Comparison of ENCODE assay signal across 10 mouse cellular contexts in the genomic region with DNA sequence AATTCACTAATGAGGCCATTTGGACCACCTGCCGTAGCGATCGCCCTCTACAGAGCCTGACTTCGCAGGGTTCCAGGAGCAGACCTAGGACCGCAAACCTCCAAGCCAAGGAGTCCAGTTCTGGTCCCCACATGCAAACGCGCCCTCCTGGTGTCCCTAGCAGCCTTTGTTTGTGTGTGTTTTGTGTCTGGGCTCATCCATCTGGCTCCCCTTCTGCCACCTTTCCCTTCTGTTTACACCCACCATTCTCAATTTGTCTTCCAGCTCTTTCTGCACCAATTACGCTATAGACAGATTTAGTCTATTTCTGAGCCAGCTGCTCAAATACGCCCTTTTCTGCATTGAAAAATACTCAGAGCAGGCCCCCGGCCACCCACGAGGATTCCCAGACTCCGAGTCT. TPM values are rescaled to one million over a fixed set of nuclear protein-coding genes. Genes with fewer than 3 reads are reported as not detected.
DNase-seq lines count a peak whose midpoint lies in the region; ATAC-seq and TF ChIP-seq lines count a peak whose summit lies in the region.
"Had no signal": no experiment of that assay in that cellular context is flagged by ENCODE, and none has a peak within 500 bp of the region (broad histone marks: within the 10 kb centered on the region; RNA-seq: fewer than 3 reads in every experiment).

No protein-coding gene starts in this region.

- H3K4me2 ChIP-seq in hindbrain, embryonic 15.5 days, result peak overlapping the region; percentile 34
- no peak overlapping the region for H3K4me2 ChIP-seq in intestine, postnatal 0 days (replicated peaks; ENCODE audit: low read depth)

- H3K4me3 ChIP-seq in ES-Bruce4 (ENCODE audit: low read depth, low read length), result no peak overlapping the region
- H3K4me3 ChIP-seq in hindbrain, embryonic 15.5 days, result no peak overlapping the region
- no peak overlapping the region for H3K4me3 ChIP-seq in intestine, postnatal 0 days (ENCODE audit: low read depth, low read length)

- peak; percentile 54; the same call in 1 of the 2 replicates for ATAC-seq in hindbrain, embryonic 15.5 days (ENCODE audit: low FRiP score, low read depth)
- ATAC-seq in intestine, postnatal 0 days, result no peak
- ATAC-seq: lung, postnatal 0 days had no signal

- 28% methylated on average over 12 of the region's 12 CpGs for WGBS in hindbrain, embryonic 15.5 days
- 67% methylated on average over 12 of the region's 12 CpGs for WGBS in intestine, postnatal 0 days

- H3K27me3 ChIP-seq in ES-Bruce4 (ENCODE audit: control insufficient read depth, insufficient read depth, low read length, poor library complexity, severe bottlenecking), result no peaks in the 10 kb centered on the region
- H3K27me3 ChIP-seq in hindbrain, embryonic 15.5 days, result no peaks in the 10 kb centered on the region
- 0 out of 2 replicates have a peak, but pooled peaks cover 5% of the 10 kb centered on the region for H3K27me3 ChIP-seq in intestine, postnatal 0 days (replicated peaks; ENCODE audit: control insufficient read depth, insufficient read depth, low read length)

- H3K9ac ChIP-seq in ES-Bruce4 (ENCODE audit: low read depth, poor library complexity, severe bottlenecking), result no peak overlapping the region
- H3K9ac ChIP-seq in hindbrain, embryonic 15.5 days, result no peak overlapping the region
- H3K9ac ChIP-seq in intestine, postnatal 0 days (ENCODE audit: low read depth, low read length), result no peak overlapping the region

- H3K4me1 ChIP-seq in ES-Bruce4 (ENCODE audit: control insufficient read depth, insufficient read depth, low read length), result no peaks in the 10 kb centered on the region
- H3K4me1 ChIP-seq in hindbrain, embryonic 15.5 days (replicated peaks), result peaks cover 19% of the 10 kb centered on the region
- H3K4me1 ChIP-seq in intestine, postnatal 0 days (replicated peaks; ENCODE audit: control insufficient read depth, insufficient read depth, low read length), result no peaks in the 10 kb centered on the region

- TF ChIP-seq CTCF in ES-Bruce4 (IDR thresholded peaks at IDR 0.05; ENCODE audit: low read depth, low read length), result no peak
- no peak for TF ChIP-seq CTCF in intestine, postnatal 0 days (IDR thresholded peaks at IDR 0.05; ENCODE audit: low read depth)

- TF ChIP-seq POLR2A in ES-Bruce4 (IDR thresholded peaks at IDR 0.05; ENCODE audit: insufficient read depth, low read length), result no peak

- DNase-seq in embryo, embryonic 10.5 days (ENCODE audit: low spot score), result peak; percentile 38
- DNase-seq in mesoderm, embryonic 11.5 days (ENCODE audit: low read depth, low spot score), result peak; percentile 48
- no peak for DNase-seq in spleen, postnatal 36 days (ENCODE audit: low spot score in 2 of 2)
- no peak for DNase-seq in adrenal gland, adult 18-20 months (ENCODE audit: low spot score in 2 of 2)
- no peak for DNase-seq in gastrocnemius, adult 8-10 months (ENCODE audit: low spot score in 2 of 2)
- DNase-seq: kidney, postnatal 14 days had no signal

- H3K36me3 ChIP-seq in ES-Bruce4 (ENCODE audit: control insufficient read depth, insufficient read depth, low read length, poor library complexity, severe bottlenecking), result no peaks in the 10 kb centered on the region
- no peaks in the 10 kb centered on the region for H3K36me3 ChIP-seq in hindbrain, embryonic 15.5 days
- no peaks in the 10 kb centered on the region for H3K36me3 ChIP-seq in intestine, postnatal 0 days (ENCODE audit: control insufficient read depth, insufficient read depth)

- H3K9me3 ChIP-seq in ES-Bruce4 (replicated peaks; ENCODE audit: control insufficient read depth, insufficient read depth, low read length, poor library complexity, severe bottlenecking), result peaks cover 5% of the 10 kb centered on the region
- no peaks in the 10 kb centered on the region for H3K9me3 ChIP-seq in hindbrain, embryonic 15.5 days
- no peaks in the 10 kb centered on the region for H3K9me3 ChIP-seq in intestine, postnatal 0 days (ENCODE audit: control insufficient read depth)

- H3K27ac ChIP-seq in ES-Bruce4 (ENCODE audit: insufficient read depth, low read length), result no peak overlapping the region
- H3K27ac ChIP-seq in hindbrain, embryonic 15.5 days (replicated peaks), result peak overlapping the region; percentile 75
- no peak overlapping the region for H3K27ac ChIP-seq in intestine, postnatal 0 days (ENCODE audit: low read depth, low read length)

- TF ChIP-seq EP300 in ES-Bruce4 (IDR thresholded peaks at IDR 0.05; ENCODE audit: insufficient read depth, low read depth, low read length), result peak; percentile 64; the same call in 1 of the 2 replicates

RNA-seq across cellular contexts. Expression of gene Slc7a1, which starts 54.1 kb away (rescaled TPM):
- polyA plus RNA-seq in ES-Bruce4 (2011; ENCODE audit: insufficient read depth, insufficient read length, low read depth, missing spikeins), result 21.6 and 27.1 TPM in 2 replicates
- polyA plus RNA-seq in hindbrain, embryonic 15.5 days (2015; fragmentation: Nextera tagmentation; extraction: Ambion mirVana), result 45.9 and 48.5 TPM in 2 replicates
- total RNA-seq in adrenal gland, adult 18-20 months (2021), result 10 to 100 TPM; 87.0 to 94.9 TPM
- 1 to 10 TPM; 1.5 to 3.5 (median 1.9) TPM for total RNA-seq in gastrocnemius, adult 8-10 months (2022)
- 10.8 and 11.7 TPM in 2 replicates for polyA plus RNA-seq in intestine, postnatal 0 days (2015; fragmentation: Nextera tagmentation; extraction: Ambion mirVana)

Comparison
In these comparisons a context has a peak if more than half of its experiments do, and no peak if none do; other contexts are left out.
1. DNase-seq: peak in embryo, embryonic 10.5 days (single experiment) and mesoderm, embryonic 11.5 days (single experiment); none in spleen, postnatal 36 days (0 of 2), adrenal gland, adult 18-20 months (0 of 2) and gastrocnemius, adult 8-10 months (0 of 2).